Mouse (Mus musculus) olfactory bulb, adult 2 months (tissue): ENCODE data around the gene Atf7. TPM values are rescaled to one million over a fixed set of nuclear protein-coding genes. Genes with fewer than 3 reads are reported as not detected.
"Not testable (repeated sequence)": the region's sequence is repeated elsewhere in the genome, so short reads cannot be mapped to it uniquely, and the experiment has no call there.

ENCODE experiments used
- H3K27ac ChIP-seq: fragments of 200-500 bp; 2 replicates; pipeline ENCODE4 v1.5.1; 2012; ENCODE audit warnings: low read depth, low read length; ENCODE audit not compliant: insufficient read depth
- H3K4me1 ChIP-seq: fragments of 200-500 bp; 2 replicates; pipeline ENCODE4 v1.6.1; 2012; ENCODE audit warnings: low read length; ENCODE audit not compliant: control insufficient read depth, insufficient read depth
- H3K4me3 ChIP-seq: fragments of 200-500 bp; 2 replicates; pipeline ENCODE4 v1.5.1; 2012; ENCODE audit warnings: mild to moderate bottlenecking, low read depth, low read length, moderate library complexity; ENCODE audit not compliant: insufficient read depth
- CTCF ChIP-seq: fragments of 200-500 bp; IDR thresholded peaks from 2 replicates; pipeline ENCODE4 v1.5.1; 2012; ENCODE audit warnings: low read depth, mild to moderate bottlenecking, low read length, moderate library complexity; ENCODE audit not compliant: insufficient read depth
- POLR2A ChIP-seq: fragments of 200-500 bp; IDR thresholded peaks from 2 replicates; pipeline ENCODE4 v1.6.1; 2012; ENCODE audit warnings: mild to moderate bottlenecking, low read depth, low read length, moderate library complexity; ENCODE audit not compliant: insufficient read depth
- WGBS: fragments of 180-500 bp; shearing (Covaris S2); methylation state at CpG from one replicate; pipeline ENCODE4 v1.1.7; 2018; 5-methylcytosine and 5-hydroxymethylcytosine counted together
- polyA plus RNA-seq: library from polyadenylated mRNA; stranded (reverse); fragments of >200 nt; gene quantifications from 2 replicates; pipeline ENCODE4 v1.2.4, GENCODE M21; 2012; ENCODE audit warnings: low replicate concordance; ENCODE audit not compliant: missing spikeins, insufficient read depth, insufficient read length

The Atf7 gene
- polyA plus RNA-seq, 1 experiment: not detected

DNA sequence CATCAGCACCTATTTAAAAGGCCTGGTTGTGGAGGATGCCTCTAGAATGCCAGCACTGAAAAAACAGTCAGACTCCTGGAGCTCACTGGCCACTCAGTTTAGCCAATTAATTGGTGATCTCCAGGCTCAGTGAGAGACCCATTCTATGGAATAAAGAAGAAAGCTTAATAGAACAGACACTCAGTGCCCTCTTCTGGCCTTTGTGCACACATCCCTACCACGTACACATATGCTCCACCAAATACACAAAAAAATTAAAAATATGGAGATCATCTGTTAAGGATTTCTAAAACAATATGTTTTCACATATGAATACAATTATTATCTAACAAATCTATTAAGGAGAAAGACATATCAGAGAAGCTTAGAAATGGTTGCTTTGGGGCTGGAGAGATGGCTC, 4.5 kb downstream of the Atf7 start:
- no peak for TF ChIP-seq POLR2A
- no peak for TF ChIP-seq CTCF
- H3K4me1 ChIP-seq: peaks cover 2% of the 10 kb centered on the region; the same call in 1 of the 2 replicates
- WGBS: 69% methylated on average over 1 of the region's 1 CpGs

GRCm38 (mm10) chr15:102619486-102619885, 5.8 kb downstream of the Atf7 start:
- Histone ChIP-seq H3K4me1 (no peaks in the 10 kb centered on the region), H3K27ac (no peak overlapping the region), H3K4me3 (no peak overlapping the region)
- TF ChIP-seq POLR2A (no peak), CTCF (no peak)
- WGBS: 95% methylated on average over 5 of the region's 5 CpGs

More for the DNA sequence above, 4.5 kb downstream of the Atf7 start:
- Histone ChIP-seq H3K4me3 (no peak overlapping the region), H3K27ac (no peak overlapping the region)

DNA sequence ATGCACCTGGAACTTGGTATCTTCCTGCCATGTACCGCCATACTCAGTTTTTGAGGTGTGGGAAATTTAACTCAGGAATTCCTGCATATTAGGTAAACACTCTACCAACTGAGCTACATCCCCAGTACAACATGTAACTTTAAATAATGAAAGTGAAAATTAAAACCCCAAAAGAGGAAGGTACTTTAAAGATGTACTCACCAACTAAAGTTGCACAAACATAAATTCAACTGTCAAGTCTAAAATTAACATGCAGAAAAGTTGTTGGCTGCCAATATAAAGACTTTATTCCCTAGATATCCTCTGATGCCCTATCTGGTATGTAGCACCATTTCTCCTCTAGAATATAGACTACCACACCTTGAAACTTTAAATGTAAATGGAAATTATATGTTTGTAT, 7.6 kb downstream of the Atf7 start:
- no peaks in the 10 kb centered on the region for H3K4me1 ChIP-seq
- no peak overlapping the region for H3K4me3 ChIP-seq
- no peak overlapping the region for H3K27ac ChIP-seq
- TF ChIP-seq CTCF (no peak), POLR2A (no peak)
- 97% methylated on average over 1 of the region's 1 CpGs for WGBS

DNA sequence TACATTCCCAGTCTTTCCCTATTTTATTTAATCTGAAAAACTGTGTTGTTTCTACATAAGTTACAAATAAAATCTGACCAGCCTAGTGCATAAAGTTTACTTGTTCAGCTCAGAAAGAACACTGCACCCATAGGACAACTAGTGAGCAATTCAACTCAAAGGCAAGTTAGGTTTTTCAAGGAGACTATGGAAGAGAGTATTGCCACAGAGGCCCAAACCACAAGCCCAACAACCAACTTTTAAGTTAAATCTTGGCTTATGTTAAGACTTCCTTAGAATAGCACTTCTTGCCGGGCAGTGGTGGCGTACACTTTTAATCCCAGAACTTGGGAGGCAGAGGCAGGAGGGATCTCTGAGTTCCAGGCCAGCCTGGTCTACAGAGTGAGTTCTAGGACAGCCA, 9.1 kb downstream of the Atf7 start:
- WGBS: 97% methylated on average over 2 of the region's 2 CpGs
- TF ChIP-seq POLR2A: no peak
- no peak for TF ChIP-seq CTCF
- H3K4me3 ChIP-seq: no peak overlapping the region
- no peaks in the 10 kb centered on the region for H3K4me1 ChIP-seq
- no peak overlapping the region for H3K27ac ChIP-seq

DNA sequence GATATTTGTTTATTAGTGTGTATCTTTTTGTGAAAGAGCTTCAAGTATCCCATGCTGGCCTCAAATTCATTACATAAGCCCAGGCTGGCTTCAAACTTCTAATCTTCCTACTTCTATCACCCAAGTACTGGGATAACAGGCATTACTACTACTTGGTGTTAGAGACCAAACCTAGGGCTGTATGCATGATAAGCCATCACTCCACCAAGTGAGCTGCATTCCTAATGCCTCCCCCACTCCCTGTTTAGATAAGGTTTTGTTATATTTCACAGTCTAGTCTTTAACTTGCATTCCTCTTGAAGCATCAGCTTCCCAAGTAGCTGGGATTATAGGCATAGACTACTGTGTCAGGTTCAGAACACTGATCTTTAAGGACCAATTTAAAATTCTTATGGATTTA, 11.0 kb downstream of the Atf7 start:
- no peak overlapping the region for H3K27ac ChIP-seq
- TF ChIP-seq CTCF (no peak), POLR2A (no peak)
- no peak overlapping the region for H3K4me3 ChIP-seq
- no peaks in the 10 kb centered on the region for H3K4me1 ChIP-seq

- H3K4me3 ChIP-seq: no peak overlapping the region
- no peak for TF ChIP-seq CTCF
- TF ChIP-seq POLR2A: no peak
- H3K4me1 ChIP-seq: no peaks in the 10 kb centered on the region
- no peak overlapping the region for H3K27ac ChIP-seq
Observed at GRCm38 (mm10) chr15:102612966-102613365, 12.3 kb downstream of the Atf7 start.

GRCm38 (mm10) chr15:102608586-102608985, 16.7 kb downstream of the Atf7 start:
- H3K4me1 ChIP-seq, H3K4me3 ChIP-seq, H3K27ac ChIP-seq: not testable (repeated sequence)
- 77% methylated on average over 1 of the region's 1 CpGs for WGBS

DNA sequence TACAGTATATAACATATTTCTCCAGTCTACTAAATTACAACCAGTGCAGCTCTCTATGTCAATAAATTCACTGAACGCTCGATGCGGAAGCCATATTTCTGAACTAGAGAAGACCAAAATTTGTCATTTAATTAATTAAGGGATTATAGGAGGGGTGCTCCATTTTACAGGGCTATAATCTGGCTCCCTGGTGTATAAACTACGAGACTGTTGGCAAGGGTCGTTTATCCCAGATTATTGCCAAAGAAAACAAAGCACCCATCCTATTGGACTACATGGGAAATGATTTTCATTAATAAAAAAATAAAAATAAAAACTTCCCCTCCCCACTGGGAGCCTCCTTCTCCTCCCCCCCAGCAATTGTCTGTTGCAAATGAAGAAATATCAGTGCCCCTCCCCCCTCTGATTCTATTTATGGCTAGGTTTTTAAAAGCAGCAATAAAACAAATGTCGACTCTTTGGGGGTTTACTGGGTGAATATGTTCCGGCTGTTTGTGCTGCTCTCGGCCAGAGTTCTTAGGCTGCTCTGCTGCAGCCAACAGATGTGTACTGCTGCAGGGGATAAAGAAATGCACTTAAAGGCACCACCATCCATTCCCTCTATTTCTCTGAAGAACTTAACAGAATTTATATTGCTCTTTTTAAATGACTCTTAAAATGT, 31.1 kb downstream of the Atf7 start:
- WGBS: 17% methylated on average over 8 of the region's 8 CpGs
- no peak for TF ChIP-seq CTCF
- TF ChIP-seq POLR2A: no peak
- no peak overlapping the region for H3K27ac ChIP-seq
- no peaks in the 10 kb centered on the region for H3K4me1 ChIP-seq
- H3K4me3 ChIP-seq: no peak overlapping the region

GRCm38 (mm10) chr15:102592674-102593073, 32.6 kb downstream of the Atf7 start:
- Histone ChIP-seq H3K27ac (no peak overlapping the region), H3K4me1 (no peaks in the 10 kb centered on the region), H3K4me3 (no peak overlapping the region)
- no peak for TF ChIP-seq POLR2A
- TF ChIP-seq CTCF: no peak
- WGBS: 38% methylated on average over 1 of the region's 1 CpGs

GRCm38 (mm10) chr15:102590567-102590966, 34.7 kb downstream of the Atf7 start:
- no peak overlapping the region for H3K4me3 ChIP-seq
- TF ChIP-seq POLR2A: no peak
- TF ChIP-seq CTCF: no peak
- no peak overlapping the region for H3K27ac ChIP-seq
- no peaks in the 10 kb centered on the region for H3K4me1 ChIP-seq
- WGBS: 30% methylated on average over 1 of the region's 1 CpGs

- Histone ChIP-seq H3K4me3 (no peak overlapping the region), H3K27ac (peak overlapping the region; percentile 69), H3K4me1 (no peaks in the 10 kb centered on the region)
- TF ChIP-seq CTCF: no peak
- TF ChIP-seq POLR2A: no peak
- WGBS: 92% methylated on average over 8 of the region's 8 CpGs
Observed at GRCm38 (mm10) chr15:102589826-102590225, 35.4 kb downstream of the Atf7 start.
